Mouse (Mus musculus) retina, adult 2 months (tissue): ENCODE measurements around the gene Zfp28.

Experiments used
- DNase-seq: peaks from one replicate; pipeline ENCODE4 v3.0.0-alpha.2; 2012; ENCODE audit warnings: low read depth, low spot score

Gene Zfp28

GRCm38 (mm10) chr7:6397996-6398975 lies 15.2 kb downstream of the Zfp28 start, which contains the start of gene Smim17:
Smim17 (plus strand) TSS chr7:6398715.
- DNase-seq: peak; percentile 60

GRCm38 (mm10) chr7:6410043-6410442 lies 26.9 kb downstream of the Zfp28 start, which contains the start of gene Gm20715:
Gm20715 (plus strand) TSS chr7:6410277.
- DNase-seq: no peak

- DNase-seq: no peak
Measured at GRCm38 (mm10) chr7:6414626-6415441, 31.7 kb downstream of the Zfp28 start.

GRCm38 (mm10) chr7:6415442-6415787 lies 32.3 kb downstream of the Zfp28 start:
- DNase-seq: no peak

GRCm38 (mm10) chr7:6419894-6420293 lies 36.8 kb downstream of the Zfp28 start:
- no peak for DNase-seq

- DNase-seq: no peak
Measured at GRCm38 (mm10) chr7:6429381-6429780, 46.3 kb downstream of the Zfp28 start.

GRCm38 (mm10) chr7:6430342-6430741 lies 47.2 kb downstream of the Zfp28 start:
- DNase-seq: no peak

GRCm38 (mm10) chr7:6438388-6438787 lies 55.3 kb downstream of the Zfp28 start, which contains the start of gene Olfr1344:
Olfr1344 (plus strand) TSS chr7:6438688.
- DNase-seq: no peak

- DNase-seq: no peak
Measured at GRCm38 (mm10) chr7:6441173-6441572, 58.1 kb downstream of the Zfp28 start.
